In genomic region chrX:75403350-75403749, GRCm38 (mm10) we compare ENCODE assay signal across 13 mouse cellular contexts. TPM values are rescaled to one million over a fixed set of nuclear protein-coding genes. Genes with fewer than 3 reads are reported as not detected.
"Had no signal": no experiment of that assay in that cellular context is flagged by ENCODE, and none has a peak within 500 bp of the region (broad histone marks: within the 10 kb centered on the region; RNA-seq: fewer than 3 reads in every experiment).

No protein-coding gene starts in this region.

- H3K36me3 ChIP-seq: neural tube, embryonic 15.5 days had no signal

- DNase-seq: kidney, postnatal 14 days; left cerebral cortex, postnatal 4 days; right cerebral cortex, adult 18-20 months; right cerebral cortex, postnatal 25 days; thymus, adult 18-20 months; thymus, postnatal 14 days had no signal

- H3K4me3 ChIP-seq: kidney, embryonic 15.5 days; limb, embryonic 13.5 days; midbrain, embryonic 13.5 days; myocyte; neural tube, embryonic 15.5 days had no signal

- H3K4me2 ChIP-seq: kidney, embryonic 15.5 days; limb, embryonic 13.5 days; midbrain, embryonic 13.5 days; neural tube, embryonic 15.5 days had no signal

- H3K27me3 ChIP-seq: kidney, embryonic 15.5 days; limb, embryonic 13.5 days; midbrain, embryonic 13.5 days; neural tube, embryonic 15.5 days had no signal

- H3K9me3 ChIP-seq: kidney, embryonic 15.5 days; limb, embryonic 13.5 days; midbrain, embryonic 13.5 days; neural tube, embryonic 15.5 days had no signal

- H3K4me1 ChIP-seq: kidney, embryonic 15.5 days; limb, embryonic 13.5 days; midbrain, embryonic 13.5 days; neural tube, embryonic 15.5 days had no signal

- H3K27ac ChIP-seq: kidney, embryonic 15.5 days; limb, embryonic 13.5 days; midbrain, embryonic 13.5 days; neural tube, embryonic 15.5 days had no signal

- ATAC-seq: intestine, postnatal 0 days; midbrain, embryonic 13.5 days had no signal

- H3K9ac ChIP-seq: kidney, embryonic 15.5 days; limb, embryonic 13.5 days; midbrain, embryonic 13.5 days; neural tube, embryonic 15.5 days had no signal

RNA-seq across cellular contexts. Expression of gene Cmc4, which starts 13.0 kb away (rescaled TPM):
- polyA plus RNA-seq: small intestine, adult 2 months had no signal
